Mouse (Mus musculus) thymus, adult 18-20 months (tissue): ENCODE results near the gene Spns1.
A peak's percentile ranks its signal among the peaks of the same experiment; 100 is the strongest.
"Not testable (repeated sequence)": the region's sequence is repeated elsewhere in the genome, so short reads cannot be mapped to it uniquely, and the experiment has no call there.

Experiments
- DNase-seq, 2 experiments: peaks; one replicate each; pipeline ENCODE4 v3.0.0; 2022; ENCODE audit warnings: mixed read lengths in 2 of 2

Spns1 gene

DNA sequence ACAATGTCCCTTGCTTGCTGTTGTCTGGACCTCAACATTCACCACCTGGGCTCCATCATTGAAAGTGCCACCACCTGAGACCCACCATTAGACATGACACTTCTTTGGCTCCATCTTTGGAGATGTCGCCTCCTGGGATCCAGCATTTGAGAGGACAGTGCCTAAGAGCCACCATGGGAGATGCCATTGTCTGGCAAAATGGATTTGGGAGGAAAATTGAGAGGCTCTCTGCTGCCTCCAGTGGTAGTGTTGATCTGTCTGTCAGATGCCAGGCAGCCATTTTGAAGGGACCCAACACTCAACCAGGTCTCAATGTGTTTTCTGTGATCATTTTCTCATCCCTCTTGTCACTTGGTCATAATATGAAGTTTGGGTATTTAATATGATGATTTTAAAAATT is 41.7 kb downstream of the Spns1 start:
- DNase-seq = no peak

DNA sequence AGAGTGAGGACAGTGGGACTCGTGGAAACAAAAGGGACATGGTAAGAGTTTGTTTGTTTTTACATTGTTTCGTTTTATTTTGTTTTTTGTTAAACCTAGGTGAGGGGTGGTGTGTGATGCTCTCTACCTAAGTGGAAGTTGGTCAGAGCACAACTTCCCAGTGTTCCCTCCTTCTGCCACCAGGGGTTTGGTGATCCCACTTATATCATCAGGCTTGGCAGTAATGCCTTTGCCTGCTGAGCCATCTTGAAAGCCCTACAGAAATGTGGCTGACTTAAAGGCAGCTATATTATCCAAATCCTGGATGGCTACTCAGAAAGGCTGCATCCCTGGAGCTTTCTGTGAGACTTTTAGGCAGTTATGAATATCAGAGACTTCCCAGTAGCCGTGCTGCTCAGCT is 44.6 kb downstream of the Spns1 start:
- no peak for DNase-seq

DNA sequence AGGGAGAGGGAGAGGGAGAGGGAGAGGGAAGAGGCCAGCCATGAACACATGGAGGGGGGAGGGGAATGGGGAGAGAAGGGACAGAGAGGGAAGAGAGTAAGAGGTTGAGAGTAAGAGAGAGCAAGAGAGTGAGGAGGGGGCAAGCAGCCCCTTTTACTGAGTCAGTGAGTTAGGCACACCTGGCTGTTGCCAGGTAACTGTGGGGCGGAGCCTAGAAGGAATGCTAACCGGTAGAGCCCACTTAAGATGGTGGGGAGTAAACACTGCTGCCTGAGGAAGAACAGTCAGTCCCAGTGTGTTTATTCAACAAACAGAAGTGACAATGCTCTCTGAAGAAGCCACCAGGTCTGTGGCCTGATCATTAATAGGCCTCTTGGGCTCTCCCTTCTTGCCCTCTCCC is 46.6 kb downstream of the Spns1 start:
- no peak for DNase-seq

- DNase-seq = peak in 1 of 2 experiments; percentile 39
These were observed 47.2 kb downstream of the Spns1 start for GRCm38 (mm10) chr7:126329907-126330645.

DNA sequence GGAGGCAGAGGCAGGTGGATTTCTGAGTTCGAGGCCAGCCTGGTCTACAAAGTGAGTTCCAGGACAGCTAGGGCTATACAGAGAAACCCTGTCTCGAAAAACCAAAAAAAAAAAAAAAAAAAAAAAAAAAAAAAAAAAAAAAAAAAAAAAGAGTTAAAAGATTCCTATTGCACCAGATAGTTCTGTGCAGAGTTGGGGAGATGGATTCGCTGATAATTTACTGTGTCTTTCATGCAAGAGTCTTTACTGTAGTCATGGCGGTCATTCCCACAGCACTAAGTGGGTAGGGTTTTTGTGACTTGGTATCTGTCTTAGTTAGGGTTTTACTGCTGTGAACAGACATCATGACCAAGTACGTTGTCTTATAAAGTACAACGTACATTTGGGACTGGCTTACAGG is 48.4 kb downstream of the Spns1 start:
- not testable (repeated sequence) for DNase-seq

DNA sequence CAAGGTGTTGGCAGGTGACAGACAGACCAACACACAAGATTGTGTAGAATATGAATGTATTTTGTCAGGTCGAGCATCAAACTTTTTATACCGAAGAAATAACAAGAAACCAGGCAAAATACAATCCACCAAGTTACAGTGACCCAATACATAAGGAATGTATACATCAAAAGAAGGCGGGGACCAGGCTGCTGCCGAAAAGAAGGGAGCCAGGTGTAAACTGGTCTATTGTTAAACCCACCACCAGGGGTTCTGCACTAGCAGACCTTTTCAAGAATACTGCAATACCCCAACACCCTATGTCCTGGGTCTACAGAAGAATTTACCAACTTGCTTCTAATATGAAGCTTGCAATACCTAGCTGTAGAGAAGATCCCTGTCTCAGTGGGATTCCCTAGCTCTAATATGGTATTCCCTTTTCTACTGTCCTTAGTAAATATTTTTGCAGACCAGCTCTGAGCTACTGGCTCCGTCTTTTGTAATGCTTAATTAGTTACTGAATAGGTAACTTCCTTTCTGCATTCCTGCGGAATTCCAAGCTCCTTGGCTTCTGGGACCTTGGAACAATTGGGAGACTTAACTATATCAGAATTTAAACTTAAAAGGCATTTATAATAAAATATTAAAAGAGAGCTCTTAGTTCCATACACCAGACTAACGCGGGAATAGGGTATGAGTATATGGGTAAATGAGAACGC is 51.5 kb downstream of the Spns1 start:
- not testable (repeated sequence) for DNase-seq

DNA sequence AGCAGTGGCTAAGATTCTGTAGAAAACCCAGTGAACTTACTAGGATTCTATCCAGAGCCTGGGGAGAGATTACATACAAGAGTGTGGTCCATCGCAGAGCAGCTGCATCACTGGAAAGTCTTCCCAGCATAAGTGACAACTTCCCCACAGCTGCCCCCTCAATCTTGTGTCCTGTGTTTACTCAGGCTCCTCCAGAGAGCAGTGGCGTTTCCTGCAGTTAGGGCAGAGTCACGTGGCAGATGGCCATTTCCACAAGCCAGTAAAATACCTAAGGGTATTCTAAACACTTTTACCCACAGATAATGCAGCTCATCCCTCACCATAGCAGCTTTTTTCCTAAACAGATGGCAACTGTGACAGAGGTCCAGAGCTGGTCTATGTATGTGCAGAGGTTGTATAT is 52.5 kb downstream of the Spns1 start:
- no peak for DNase-seq

GRCm38 (mm10) chr7:126323729-126324128 is 53.5 kb downstream of the Spns1 start:
- DNase-seq = peak; percentile 62 to 72
